Mouse (Mus musculus): Measurements from ENCODE around the gene Nsdhl.

Gene Nsdhl

DNA sequence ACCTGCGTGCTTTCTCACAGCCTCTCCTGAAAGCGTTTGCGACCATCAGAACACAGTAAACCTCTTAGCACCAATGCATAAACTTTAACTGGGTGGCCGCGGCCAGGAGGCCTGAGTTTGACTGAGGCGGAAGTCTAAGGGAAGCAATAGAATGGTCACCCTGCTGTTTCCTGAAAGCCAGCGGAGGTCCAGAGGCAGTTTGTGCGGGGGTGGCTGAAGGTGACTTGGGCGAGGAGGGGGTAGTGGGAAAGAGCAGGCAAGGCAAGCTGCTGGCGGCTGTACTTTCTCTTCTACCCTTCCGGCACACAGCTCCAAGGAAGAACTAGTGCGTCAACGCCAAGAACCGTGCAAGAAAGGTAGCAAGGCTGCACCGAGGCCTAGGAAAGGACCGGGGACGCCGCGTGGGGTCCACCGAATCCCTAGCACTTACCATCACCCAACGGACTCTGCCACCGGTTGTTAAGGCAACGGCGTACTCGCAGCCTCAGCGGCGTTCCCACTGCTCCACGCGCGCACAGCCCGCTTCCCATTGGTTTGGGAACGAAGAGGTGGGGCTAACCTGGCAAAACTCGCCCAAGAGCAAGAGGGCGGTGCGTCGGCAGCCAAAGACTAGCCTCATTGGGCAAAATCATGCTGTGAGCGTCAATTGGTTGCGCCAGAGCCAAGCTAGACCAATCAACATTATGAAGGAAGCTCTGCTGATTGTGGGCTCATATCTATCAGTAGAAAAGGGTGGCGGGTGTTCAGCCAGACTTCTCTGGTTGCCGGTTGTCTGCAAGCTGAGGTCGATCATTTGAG is at the start of gene Nsdhl, which contains the start of gene Cetn2:
Gene Nsdhl (plus strand): TSS at position 674 of the 798 bp plus-strand sequence.
Gene Cetn2 (minus strand): TSS at position 528 of the 798 bp plus-strand sequence.
- peak; percentile 71 for DNase-seq (ENCODE audit: extremely low spot score, low spot score)

DNA sequence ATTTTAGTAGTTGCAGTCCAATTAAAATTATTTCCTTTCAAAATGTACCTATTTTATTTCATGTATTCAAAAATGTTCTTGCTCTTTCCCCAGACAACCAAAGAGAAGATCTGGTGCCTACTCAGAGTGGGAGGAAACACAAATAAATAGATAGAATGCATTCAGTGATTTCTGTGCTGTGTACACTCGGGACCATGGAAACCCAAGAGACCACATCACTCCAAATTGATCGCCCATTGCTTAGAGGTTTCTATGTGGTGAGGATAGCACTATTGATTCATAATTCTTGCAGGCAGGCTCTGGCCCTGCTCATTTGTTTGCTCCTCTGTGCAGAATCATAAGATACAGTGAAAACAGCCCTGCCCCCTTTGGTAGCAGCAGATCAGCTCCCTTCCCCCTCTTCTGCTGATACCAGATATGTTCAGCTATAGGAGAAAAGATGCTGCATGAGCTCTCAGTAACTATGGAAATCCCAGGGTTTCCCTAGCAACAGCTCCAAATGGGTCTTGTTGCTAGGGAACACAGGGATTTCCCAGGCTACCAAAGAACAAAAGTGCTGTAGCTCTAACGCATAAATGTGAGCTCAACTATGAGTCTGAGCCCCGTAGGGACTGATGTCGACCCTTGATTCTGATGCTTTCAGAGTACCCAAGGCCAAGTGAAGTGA is 22.8 kb upstream of the Nsdhl start:
- DNase-seq (ENCODE audit: extremely low spot score, low spot score) = peak; percentile 14

DNA sequence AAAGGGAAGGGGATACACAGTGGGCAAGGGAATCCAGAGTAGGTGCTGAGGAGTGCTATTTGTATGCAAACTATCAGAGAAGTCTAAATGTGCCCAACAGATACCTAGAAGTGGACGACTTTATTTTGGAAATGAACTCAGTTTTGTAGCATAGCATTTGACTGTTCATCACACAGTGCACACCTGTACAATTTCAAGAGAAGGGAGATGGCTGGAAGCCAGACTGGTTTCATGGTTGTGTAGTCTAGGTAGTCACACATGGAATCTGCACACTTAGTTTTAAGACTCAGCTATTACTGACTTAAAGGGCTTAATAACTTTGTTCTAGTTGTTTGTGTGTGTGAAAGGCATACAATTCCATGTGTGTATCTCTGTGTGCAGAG is 22.3 kb upstream of the Nsdhl start:
- DNase-seq (ENCODE audit: extremely low spot score, low spot score) = no peak

DNA sequence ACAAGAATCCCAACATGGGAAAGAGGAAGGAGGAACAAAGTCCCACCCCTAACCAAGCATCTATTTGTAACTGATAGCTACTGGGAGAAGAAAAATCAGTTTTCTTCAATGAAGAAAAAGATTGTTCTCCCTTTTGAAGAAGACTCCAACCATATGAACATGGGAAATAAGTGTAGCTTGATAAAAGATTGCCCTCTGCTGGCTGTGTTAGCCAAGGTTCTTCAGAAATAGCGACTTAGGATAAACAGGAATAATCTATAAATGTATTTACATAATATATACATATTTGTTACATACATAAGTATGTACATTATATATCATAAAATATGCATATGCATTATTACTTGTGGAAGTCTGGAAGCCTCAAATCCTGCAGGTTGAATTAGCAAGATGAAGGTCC is 15.8 kb upstream of the Nsdhl start:
- no peak for DNase-seq (ENCODE audit: extremely low spot score, low spot score)

DNA sequence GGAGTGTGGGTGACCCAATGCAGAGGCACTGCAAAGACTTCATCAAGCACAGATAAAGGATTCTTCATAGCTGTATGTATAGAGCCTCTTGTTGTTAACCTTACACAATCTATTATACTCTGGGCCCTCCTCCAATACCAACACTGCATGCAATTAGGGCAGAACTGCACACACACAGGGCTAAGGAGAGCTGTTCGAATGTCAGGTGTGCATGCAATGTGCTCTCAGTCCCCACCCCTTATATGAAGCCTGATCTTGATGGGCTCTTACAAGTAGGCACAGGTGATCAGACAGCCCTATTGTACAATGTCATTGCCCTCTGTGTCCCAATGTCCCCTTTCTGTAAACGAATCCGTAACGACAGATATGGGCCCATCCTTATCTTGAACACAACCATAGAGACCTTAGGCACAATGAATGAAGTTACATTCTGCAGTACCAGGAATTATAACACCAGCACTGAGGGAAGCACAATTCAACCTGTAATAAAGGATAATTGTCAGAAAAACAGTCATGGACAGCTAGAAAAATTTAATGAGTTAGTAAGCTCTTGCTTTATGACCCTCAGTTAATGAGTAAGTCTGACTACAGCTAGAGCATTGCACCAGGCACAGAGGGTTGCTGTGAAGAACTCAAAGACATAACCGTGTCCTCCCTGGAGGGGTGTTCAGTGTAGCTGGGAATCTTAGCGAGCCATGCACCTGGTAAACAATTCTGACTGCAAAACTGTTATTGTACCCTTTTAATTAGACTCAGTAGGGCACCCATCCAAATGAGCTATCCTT is 10.5 kb upstream of the Nsdhl start:
- DNase-seq (ENCODE audit: extremely low spot score, low spot score) = no peak

DNA sequence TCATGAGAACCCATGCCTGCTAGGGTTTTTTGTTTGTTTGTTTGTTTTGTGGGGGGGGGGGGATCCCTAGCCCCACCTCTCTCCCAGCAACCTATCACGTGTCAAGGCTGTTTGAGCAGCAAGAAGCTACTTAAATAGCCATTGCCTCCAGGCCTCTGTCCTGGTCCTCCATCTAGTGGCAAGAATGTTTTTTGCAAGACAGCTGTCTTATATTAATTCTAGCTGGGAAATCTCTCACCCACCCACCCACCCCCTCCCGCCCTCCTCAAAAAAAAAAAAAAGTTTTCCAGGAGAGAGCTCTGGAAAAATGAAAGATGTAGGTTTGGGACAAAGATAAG is 10.0 kb upstream of the Nsdhl start:
- peak; percentile 23 for DNase-seq (ENCODE audit: extremely low spot score, low spot score)

DNA sequence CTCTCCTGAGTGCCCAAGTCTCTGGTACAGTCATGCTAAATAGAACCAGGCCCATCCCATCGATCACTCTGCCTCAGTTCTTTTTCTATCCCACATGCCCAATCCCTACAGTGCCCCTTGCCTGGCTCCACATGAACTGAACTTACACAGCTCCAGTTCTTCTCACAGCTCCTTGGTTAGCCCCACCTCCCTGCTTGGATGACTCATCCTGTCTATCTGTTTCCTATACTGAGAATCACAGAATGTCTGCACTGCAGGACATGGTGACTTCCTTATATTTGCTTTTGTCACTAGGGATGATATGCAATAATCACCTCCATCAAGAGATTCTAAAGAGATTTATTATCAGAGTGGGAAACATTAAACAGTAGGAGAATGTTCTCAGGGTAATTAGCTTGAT is 6.7 kb upstream of the Nsdhl start:
- no peak for DNase-seq (ENCODE audit: extremely low spot score, low spot score)

DNA sequence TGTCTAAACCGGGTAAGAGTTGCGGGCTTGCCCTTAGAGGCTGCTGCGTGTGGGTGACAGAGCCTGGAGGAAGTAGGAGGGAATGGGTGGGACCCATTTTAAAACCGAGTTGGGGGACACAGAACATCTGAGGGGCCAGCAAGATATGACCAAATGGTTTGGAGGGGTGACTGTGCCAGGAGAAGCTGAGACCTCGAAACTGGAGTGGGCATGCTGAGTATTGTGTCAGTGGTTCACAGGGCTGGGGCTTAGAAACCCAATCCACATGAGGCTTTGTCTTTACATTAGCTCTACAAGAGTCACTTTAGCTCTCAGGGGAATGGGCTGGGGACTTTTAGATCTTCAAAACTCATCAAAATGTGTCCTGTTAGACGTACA is 314 bp downstream of the Nsdhl start:
- DNase-seq (ENCODE audit: extremely low spot score, low spot score) = no peak

DNA sequence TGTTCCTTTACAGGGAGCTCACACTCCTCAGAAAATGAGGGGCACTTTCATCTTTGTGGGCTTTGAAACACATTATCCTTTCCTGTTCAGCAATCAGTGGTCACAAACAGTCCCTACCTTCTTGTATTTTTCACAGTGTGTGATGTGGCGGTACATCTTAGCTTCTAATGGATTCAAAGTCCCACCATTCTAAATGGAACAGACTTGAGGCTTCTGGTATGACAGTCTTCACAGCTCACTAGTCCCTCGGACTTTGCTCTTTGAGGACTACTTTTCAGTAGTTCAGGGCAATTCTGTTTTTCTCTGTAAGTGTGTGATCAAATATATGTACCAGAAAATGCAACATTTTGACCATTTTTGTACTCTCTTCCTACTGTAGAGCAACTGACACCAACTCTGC is 3.0 kb downstream of the Nsdhl start:
- DNase-seq (ENCODE audit: extremely low spot score, low spot score) = no peak

DNA sequence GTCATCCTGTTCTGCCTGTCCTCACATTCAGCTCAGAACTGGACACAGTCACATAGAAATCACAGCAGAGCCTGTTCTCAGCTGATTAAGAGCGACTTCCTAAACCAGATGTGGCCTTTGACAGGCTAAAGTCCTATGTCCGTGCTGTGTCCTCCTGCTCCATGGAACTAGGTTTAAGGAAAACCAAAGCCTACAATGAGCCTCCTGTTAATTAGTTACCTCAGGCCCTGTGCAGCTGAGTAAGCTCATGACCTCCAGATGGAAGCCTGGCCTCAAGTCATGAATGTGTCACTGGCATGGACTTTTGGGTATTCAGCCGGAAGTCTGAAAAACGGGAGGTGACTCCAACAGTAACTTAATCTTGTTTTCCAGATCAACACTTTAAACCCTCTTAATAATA is 35.1 kb downstream of the Nsdhl start:
- no peak for DNase-seq (ENCODE audit: extremely low spot score, low spot score)

DNA sequence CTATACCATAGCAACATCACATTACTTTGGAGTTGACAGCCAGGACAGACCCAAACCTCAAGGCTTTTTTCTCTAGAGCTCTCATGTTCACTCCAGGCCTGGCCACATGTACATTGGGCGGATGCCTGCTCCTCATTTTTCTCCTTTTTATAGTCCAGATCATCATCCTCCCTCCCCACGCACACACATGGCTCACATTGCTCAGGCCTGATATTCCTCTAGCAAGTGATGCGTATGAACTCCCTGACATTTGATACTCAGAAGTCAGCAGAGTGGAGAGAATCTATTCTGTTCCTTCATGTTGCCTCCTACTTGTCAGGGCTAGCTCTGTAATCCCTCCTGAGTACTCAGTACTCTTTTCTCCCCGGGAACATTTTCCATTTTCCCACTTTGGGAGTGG is 38.1 kb downstream of the Nsdhl start:
- no peak for DNase-seq (ENCODE audit: extremely low spot score, low spot score)

DNA sequence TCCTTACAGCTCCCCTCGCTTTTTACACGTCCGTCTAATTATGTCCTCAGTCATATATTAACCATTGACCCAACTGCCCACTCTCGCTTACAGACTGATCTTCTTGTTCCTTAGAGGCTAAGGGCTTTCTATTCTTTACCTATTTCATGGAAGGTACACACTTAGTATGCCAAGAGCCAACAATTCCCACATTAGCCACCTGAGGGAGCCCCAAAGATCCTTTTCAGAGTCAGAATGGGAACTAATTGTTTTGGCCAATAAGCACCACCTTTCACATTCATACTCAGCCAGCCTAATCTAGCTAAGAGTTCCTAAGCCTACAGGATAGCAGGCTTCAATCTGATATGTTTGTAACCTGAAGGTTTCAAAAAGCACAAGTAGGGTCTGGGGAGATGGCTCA is 42.1 kb downstream of the Nsdhl start:
- DNase-seq (ENCODE audit: extremely low spot score, low spot score) = no peak

DNA sequence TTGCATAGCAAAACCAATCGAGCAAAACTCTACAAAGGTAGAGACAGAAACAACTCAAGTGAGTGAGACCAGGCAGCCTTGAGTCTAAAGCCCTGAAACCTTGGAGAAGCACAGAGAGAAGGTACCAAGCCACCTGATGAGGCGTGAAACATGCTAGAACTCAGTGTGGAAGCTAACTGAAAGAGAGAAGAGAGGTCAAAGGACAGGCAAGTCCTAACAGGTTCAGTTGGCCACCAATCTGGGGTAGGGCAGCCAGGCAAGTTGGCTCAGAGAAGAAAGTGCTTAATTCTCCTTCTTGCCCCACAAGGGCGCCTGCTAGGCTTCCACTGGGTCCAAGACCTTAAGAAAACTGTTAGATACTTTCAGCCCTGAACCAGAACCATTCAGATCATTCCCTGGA is 43.2 kb downstream of the Nsdhl start:
- DNase-seq (ENCODE audit: extremely low spot score, low spot score) = no peak

DNA sequence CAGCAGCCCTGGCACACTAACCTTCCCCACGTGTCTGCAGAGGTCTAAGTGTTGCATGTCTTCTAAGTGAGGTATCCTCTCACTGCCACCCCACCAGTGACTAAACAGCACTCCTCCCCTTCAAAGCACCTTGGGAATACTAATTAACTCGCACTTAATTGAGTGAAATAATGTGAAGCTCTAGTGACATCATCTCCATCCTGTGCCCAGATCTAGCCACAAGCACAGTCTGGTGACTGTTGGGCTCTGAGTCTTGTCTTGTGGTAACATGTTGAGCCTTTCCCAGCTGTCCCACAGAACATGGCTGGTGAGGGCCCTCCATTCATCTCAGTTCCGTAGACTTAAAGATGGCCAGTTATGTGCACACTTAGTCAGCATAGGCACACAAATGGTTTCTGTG is 44.4 kb downstream of the Nsdhl start:
- no peak for DNase-seq (ENCODE audit: extremely low spot score, low spot score)

DNA sequence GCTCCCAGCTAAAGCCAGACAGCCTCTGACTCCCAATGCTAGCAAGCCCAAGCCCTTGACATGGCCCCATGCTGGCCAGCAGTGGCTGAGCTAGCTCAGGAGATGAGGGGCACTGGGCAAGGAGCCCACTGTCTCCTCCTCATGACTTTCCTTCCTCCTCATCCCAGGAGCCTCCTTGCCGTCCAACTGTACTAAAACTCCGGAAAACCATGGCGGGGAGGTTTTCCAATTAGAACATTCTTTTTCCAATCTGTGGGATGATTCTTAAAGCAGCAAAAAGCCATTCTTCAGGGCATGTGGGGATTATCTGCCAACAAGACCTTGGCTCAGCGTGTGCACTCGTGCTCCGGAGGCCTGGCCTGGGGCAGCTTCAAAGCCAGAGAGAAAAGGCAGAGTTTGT is 64.5 kb downstream of the Nsdhl start:
- no peak for DNase-seq (ENCODE audit: extremely low spot score, low spot score)

DNA sequence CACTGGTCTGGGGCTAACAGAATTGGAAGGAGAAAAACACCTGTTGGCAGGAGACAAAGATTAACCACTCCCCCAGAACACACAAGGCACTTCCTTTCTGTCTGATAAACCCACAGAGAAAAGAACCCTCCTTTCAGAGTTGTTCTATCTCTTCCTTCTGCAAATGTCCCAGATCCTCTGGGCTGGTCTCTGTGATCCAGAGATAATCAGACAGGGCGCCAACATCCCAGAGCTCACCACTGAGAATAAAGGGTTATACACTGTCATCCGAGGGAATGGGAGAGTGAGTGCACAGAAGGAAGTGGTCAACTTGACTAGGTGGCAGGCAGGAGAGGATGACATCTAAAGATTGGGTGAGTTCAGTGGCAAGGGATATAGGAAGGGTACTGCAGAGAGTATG is 67.2 kb downstream of the Nsdhl start:
- no peak for DNase-seq (ENCODE audit: extremely low spot score, low spot score)

DNA sequence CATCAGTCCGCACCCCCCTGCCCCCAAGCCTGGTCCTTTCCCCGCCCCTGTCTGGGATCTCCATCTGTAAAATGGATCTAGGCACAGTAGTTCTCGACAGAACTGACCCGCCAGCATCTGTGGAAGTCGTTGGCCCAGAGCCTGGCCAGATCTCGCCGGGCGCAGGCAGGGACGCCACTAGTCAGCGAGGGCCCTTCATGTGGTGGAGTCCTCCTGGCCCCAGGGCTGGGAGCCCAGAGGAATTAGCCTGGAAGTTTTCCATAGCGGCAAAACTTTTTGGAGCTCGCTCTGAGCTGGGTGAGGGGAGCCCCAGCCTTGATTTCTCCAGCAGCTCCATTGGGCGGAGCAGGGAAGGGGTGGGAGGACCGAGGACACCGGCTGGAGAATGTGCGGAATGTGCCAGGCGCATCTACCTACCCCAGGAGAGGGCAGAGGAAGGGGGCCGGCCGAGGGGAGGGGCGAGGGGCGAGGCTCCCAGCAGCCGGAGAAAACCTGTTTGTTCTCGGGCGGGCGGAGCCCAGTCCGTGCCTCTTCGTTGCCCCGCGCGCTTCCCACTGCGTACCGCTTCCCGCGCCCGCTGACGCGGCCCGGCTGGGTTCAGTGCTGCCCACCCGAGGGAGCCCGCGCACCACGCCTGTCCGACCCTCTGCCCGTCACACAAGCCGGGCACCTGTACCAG is 68.6 kb downstream of the Nsdhl start, which contains the start of gene Zfp185:
Gene Zfp185 (plus strand): TSS at position 499 of the 679 bp plus-strand sequence.
- DNase-seq (ENCODE audit: extremely low spot score, low spot score) = peak; percentile 47

DNA sequence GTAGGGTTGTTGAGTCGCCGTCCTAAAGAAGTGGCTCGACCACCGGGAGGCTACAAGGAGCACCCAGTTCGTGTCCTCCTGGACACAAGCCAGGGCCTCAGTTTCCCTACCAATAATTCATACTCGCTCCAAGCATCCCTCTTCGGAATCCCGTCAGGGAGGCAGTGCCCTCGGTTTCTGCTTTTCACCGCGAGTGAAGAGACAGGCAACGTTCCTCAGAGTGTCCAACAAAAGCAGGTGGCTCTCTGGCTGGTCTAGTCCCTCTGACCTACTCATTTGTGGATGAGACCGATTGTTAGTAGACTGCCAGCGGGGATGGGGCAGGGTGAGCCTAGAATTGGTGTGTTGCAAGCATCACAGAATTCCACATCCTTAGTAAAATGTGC is 69.2 kb downstream of the Nsdhl start:
- no peak for DNase-seq (ENCODE audit: extremely low spot score, low spot score)

DNA sequence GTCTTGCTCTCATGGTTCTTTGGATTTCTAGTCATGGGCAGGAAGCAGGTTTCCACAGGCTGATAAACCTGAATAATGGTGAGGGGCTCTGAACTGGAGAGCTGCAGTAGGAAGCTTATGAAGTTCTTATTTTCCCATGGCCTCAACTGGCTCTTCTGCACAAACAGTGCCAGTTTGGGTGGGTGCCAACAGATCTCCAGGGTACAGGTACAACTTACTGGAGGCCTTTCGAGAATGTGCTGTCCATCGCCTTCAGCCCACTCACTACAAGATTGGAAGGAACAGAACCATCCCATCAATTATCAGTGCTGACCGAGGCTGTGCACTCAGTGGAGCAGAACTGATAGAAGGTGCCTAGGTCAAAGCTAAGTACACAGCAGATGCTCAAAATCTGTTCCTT is 70.1 kb downstream of the Nsdhl start:
- no peak for DNase-seq (ENCODE audit: extremely low spot score, low spot score)

DNA sequence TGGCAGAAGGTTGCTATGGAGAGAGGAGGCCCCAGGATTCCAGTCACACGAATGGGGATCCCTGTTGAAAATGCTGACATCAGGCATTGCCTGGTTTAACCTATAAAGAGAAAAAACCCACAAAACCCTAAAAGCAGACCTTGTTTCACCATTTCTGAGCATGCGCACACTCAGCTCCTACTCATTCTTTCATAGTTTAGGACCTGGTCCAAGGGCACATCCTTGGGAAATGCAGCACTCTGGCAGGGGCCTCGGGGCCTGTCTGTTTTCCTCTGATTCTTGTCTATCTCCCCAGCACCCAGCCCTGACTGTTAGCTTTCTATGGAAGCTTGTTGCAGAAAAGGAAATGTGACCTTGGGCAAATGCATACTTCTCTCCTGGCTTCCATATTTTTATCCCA is 72.2 kb downstream of the Nsdhl start:
- DNase-seq (ENCODE audit: extremely low spot score, low spot score) = no peak

DNA sequence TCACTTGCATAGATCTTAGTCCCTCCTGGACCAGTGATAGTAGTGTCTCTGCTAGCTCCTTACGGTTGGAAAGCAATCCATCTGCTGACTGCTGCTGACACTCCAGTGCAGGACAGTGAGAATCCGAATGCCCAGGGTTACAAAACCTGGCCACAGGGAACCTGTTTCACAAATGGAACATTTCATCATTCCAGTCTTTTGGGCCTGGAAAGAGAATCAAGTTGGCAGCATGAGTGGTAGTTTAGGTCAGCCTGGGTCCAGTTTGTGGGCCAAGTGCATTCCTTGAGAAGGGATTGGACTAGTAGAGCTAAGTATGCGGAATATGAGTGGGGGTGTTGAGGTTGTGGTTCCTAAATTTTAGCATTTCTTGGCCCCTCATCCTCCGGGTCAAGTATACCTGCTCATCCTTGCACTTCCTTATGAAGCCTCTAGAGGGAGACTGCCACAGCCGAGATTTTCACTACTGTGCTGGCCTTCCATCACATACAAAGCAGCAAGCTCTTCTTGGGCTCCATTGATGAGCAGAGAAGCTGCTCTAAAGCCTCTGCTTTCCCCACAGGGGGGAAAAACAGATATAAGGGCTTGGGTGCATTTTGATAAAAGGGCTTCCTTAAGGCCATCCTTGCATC is 74.0 kb downstream of the Nsdhl start:
- no peak for DNase-seq (ENCODE audit: extremely low spot score, low spot score)

All from neural tube, embryonic 10.5 days (tissue).